ENCODE assay signal across 6 mouse cellular contexts in genomic region chrX:42005629-42006028, GRCm38 (mm10). TPM values are rescaled to one million over a fixed set of nuclear protein-coding genes. Genes with fewer than 3 reads are reported as not detected.
DNase-seq lines count a peak whose midpoint lies in the region; ATAC-seq and TF ChIP-seq lines count a peak whose summit lies in the region.
"Not testable (repeated sequence)": the region's sequence is repeated elsewhere in the genome, so short reads cannot be mapped to it uniquely, and the experiment has no call there.

No protein-coding gene starts in this region.

- 40% methylated on average over 1 of the region's 1 CpGs for WGBS in heart, embryonic 13.5 days
- WGBS in heart, embryonic 15.5 days, result 50% methylated on average over 1 of the region's 1 CpGs
- 36% methylated on average over 1 of the region's 1 CpGs for WGBS in heart, postnatal 0 days

- H3K9me3 ChIP-seq in heart, embryonic 13.5 days; heart, embryonic 15.5 days (replicated peaks); heart, postnatal 0 days (replicated peaks; ENCODE audit: control insufficient read depth, low read length): not testable (repeated sequence)

- peak; percentile 87 for DNase-seq in heart, adult 11 months
- DNase-seq in heart, postnatal 0 days (ENCODE audit: low spot score), result peak; percentile 28
- peak; percentile 5 for DNase-seq in testis, postnatal 14 days (ENCODE audit: low spot score)

- not testable (repeated sequence) for H3K4me1 ChIP-seq in heart, embryonic 13.5 days; heart, embryonic 15.5 days (replicated peaks); heart, postnatal 0 days (ENCODE audit: control insufficient read depth, insufficient read depth)

- TF ChIP-seq CTCF in heart, postnatal 0 days (IDR thresholded peaks at IDR 0.05; ENCODE audit: low read depth), result not testable (repeated sequence)

- not testable (repeated sequence) for H3K27me3 ChIP-seq in heart, embryonic 13.5 days (replicated peaks); heart, embryonic 15.5 days; heart, postnatal 0 days (ENCODE audit: control insufficient read depth, insufficient read depth, low read length)

- H3K4me2 ChIP-seq in heart, embryonic 13.5 days; heart, embryonic 15.5 days; heart, postnatal 0 days (ENCODE audit: low read depth, low read length): not testable (repeated sequence)

- not testable (repeated sequence) for H3K27ac ChIP-seq in heart, embryonic 13.5 days (replicated peaks); heart, postnatal 0 days (ENCODE audit: low read depth)
- peak overlapping the region; percentile 42; the same call in 1 of the 2 replicates for H3K27ac ChIP-seq in heart, embryonic 15.5 days

- not testable (repeated sequence) for H3K36me3 ChIP-seq in heart, embryonic 13.5 days; heart, embryonic 15.5 days; heart, postnatal 0 days (replicated peaks; ENCODE audit: control insufficient read depth, insufficient read depth, low read length)

- peak; percentile 47; the same call in 1 of the 2 replicates for ATAC-seq in erythroblast, adult 5-6 weeks (replicated peaks; ENCODE audit: low FRiP score, poor library complexity, severe bottlenecking)
- peak; percentile 31; the same call in 1 of the 2 replicates for ATAC-seq in heart, embryonic 13.5 days (ENCODE audit: extremely low read depth, insufficient number of reproducible peaks, low FRiP score, low TSS enrichment)
- ATAC-seq in heart, embryonic 15.5 days (replicated peaks; ENCODE audit: insufficient number of reproducible peaks, insufficient read depth, low FRiP score, low read depth), result peak; percentile 77
- ATAC-seq in heart, postnatal 0 days (ENCODE audit: insufficient read depth, low read depth), result peak; percentile 93

- H3K4me3 ChIP-seq in heart, embryonic 13.5 days; heart, embryonic 15.5 days; heart, postnatal 0 days (ENCODE audit: low read depth, low read length): not testable (repeated sequence)

- H3K9ac ChIP-seq in heart, embryonic 13.5 days; heart, embryonic 15.5 days; heart, postnatal 0 days (replicated peaks; ENCODE audit: low read depth, low read length): not testable (repeated sequence)

- TF ChIP-seq EP300 in heart, postnatal 0 days (IDR thresholded peaks at IDR 0.05; ENCODE audit: low read depth), result not testable (repeated sequence)

RNA-seq across cellular contexts. Expression of gene Xiap, which starts 53.9 kb away (rescaled TPM):
- total RNA-seq in erythroblast, adult 5-6 weeks (2015; ENCODE audit: low replicate concordance), result 24.2 and 26.3 TPM in 2 replicates
- 23.9 and 33.6 TPM in 2 replicates for total RNA-seq in erythroblast, adult 5-6 weeks (2017; ENCODE audit: low replicate concordance)
- 10.1 and 10.2 TPM in 2 replicates for polyA plus RNA-seq in heart, embryonic 13.5 days (2015; fragmentation: Nextera tagmentation; extraction: Ambion mirVana)
- polyA plus RNA-seq in heart, embryonic 15.5 days (2015; fragmentation: Nextera tagmentation; extraction: Ambion mirVana), result 9.4 and 10.3 TPM in 2 replicates
- total RNA-seq in heart, postnatal 0 days (2014; rRNA removed; ENCODE audit: low replicate concordance), result 22.3 and 30.6 TPM in 2 replicates
- 8.0 and 9.0 TPM in 2 replicates for polyA plus RNA-seq in heart, postnatal 0 days (2015; fragmentation: Nextera tagmentation; extraction: Ambion mirVana)

Comparison
In these comparisons a context has a peak if more than half of its experiments do, and no peak if none do; other contexts are left out.
1. ATAC-seq: peak in every context shown above with its lines; median percentile 93 in heart, postnatal 0 days; 77 in heart, embryonic 15.5 days; 47 in erythroblast, adult 5-6 weeks; 31 in heart, embryonic 13.5 days.
2. DNase-seq: peak in every context shown above with its lines; median percentile 87 in heart, adult 11 months; 28 in heart, postnatal 0 days; 5 in testis, postnatal 14 days.